Mouse (Mus musculus) embryo, embryonic 9.5 days (tissue): ENCODE results near the gene Kctd4.
"Not testable (repeated sequence)": the region's sequence is repeated elsewhere in the genome, so short reads cannot be mapped to it uniquely, and the experiment has no call there.

ENCODE experiments used
- DNase-seq: peaks from one replicate; pipeline ENCODE4 v3.0.0-alpha.2; 2017; ENCODE audit errors: extremely low spot score

Gene Kctd4

DNA sequence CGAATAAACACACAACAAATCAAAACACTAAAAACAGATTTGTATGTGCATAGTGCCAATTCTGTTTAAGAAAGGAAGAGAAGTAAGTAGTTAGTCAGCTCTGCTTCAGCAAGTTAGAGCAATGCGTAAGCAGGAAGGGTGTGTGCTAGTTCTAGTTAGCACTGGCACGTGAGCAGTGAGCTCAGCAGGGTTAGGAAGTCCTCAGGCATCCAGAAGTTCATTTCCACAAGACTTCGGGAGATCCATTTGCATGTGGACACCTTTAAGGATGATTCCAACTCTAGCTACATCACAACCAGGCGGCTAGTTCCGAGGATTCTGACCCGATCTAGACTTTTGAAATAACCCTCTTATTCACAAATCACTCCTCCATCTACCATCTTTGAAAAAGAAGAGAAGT is at the start of gene Kctd4:
Gene Kctd4, plus strand, starts transcription at position 244 of the 400 bp plus-strand sequence.
- no peak for DNase-seq

- DNase-seq, result no peak
Observed at GRCm38 (mm10) chr14:75906931-75907330, 47.9 kb upstream of the Kctd4 start.

DNA sequence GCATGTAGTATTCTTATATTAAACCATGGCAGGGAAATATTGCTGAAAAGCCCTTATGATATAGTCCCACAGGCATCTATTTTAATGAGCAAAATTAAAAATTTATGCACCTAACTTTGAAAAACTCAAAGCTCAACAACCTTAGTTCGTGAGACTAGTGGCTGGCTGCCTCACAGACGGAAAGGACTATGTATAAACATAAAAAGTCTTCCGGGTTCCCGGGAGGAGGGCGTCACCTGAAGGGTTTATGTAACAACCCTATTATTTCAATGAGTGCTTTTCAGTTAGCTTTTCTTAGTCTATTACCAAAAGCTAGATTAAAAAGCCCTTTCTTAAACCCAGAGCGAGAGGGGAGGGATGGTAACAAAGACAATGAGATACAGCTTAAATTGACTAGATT is 42.8 kb upstream of the Kctd4 start:
- DNase-seq, result no peak

GRCm38 (mm10) chr14:75912665-75913064 is 42.1 kb upstream of the Kctd4 start:
- no peak for DNase-seq

- DNase-seq, result no peak
Observed at GRCm38 (mm10) chr14:75923314-75924052, 31.3 kb upstream of the Kctd4 start.

DNA sequence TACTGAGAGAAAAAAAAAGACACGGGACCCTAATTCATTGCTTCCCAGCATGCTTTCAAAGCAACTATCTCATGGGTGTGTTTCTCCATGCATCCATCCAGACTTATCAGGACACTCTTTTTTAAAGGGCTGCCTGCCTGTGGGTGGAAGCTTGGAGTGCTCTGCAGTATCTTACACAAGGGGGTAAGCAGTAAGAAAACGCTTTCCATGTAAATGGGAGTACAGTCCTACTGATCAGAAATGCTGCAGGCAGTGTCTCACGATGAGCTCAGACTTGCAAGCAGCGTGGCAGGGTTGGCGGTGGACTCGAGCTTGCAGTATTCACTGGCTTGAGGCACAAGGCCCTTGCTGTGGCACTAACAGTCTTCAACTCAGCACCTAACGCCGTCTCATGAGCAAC is 25.1 kb upstream of the Kctd4 start:
- not testable (repeated sequence) for DNase-seq

DNA sequence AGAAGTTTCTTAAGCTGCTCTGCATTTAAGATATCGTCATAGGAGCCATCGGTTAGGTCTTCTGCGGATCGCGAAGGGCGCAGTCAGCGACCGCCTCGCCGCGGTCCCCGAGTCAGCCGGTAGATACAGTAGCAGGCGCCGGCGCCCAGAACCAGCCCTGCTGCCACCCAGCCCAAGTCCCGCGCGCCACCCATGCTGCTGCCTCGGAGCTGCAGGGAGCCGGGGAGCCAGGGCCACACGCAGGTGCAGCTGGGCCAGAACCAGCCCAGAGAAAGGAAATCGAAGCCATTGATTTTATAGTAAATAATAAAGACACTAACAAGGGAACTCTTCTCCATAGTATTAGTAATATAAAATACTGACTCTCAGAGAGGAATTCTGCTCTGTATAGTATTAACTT is 23.5 kb upstream of the Kctd4 start:
- no peak for DNase-seq

- no peak for DNase-seq
Observed at GRCm38 (mm10) chr14:75934359-75934758, 20.4 kb upstream of the Kctd4 start.

DNA sequence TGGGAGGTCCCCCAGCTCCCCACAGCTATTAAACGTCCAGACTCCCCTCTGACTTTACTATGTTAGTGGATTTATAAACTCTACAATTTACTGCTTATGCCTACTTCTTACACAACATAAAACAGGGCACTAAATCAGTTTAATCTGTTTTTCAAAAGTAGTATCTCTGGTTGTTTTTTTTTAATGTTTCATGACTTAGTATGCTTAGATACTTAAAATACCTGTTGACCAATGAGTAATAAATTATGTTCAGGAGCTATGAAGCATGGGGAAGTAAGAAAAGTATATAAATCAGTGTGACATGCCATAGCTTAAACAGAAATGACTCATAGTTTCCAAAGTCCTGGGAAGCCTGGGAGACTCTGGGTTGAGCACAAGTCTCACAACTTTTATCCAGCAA is 17.1 kb upstream of the Kctd4 start:
- DNase-seq, result no peak

GRCm38 (mm10) chr14:75941500-75941899 is 13.3 kb upstream of the Kctd4 start:
- DNase-seq, result no peak

- DNase-seq, result no peak
Observed at GRCm38 (mm10) chr14:75942365-75942764, 12.4 kb upstream of the Kctd4 start.

GRCm38 (mm10) chr14:75947674-75948073 is 7.1 kb upstream of the Kctd4 start:
- no peak for DNase-seq

GRCm38 (mm10) chr14:75953011-75953410 is 1.8 kb upstream of the Kctd4 start:
- no peak for DNase-seq

- DNase-seq, result no peak
Observed at GRCm38 (mm10) chr14:75962250-75962649, 7.4 kb downstream of the Kctd4 start.

GRCm38 (mm10) chr14:75963215-75963614 is 8.4 kb downstream of the Kctd4 start:
- DNase-seq, result no peak

- no peak for DNase-seq
Observed at GRCm38 (mm10) chr14:75964000-75964399, 9.2 kb downstream of the Kctd4 start.

- DNase-seq, result no peak
Observed at GRCm38 (mm10) chr14:75964433-75964832, 9.6 kb downstream of the Kctd4 start.

DNA sequence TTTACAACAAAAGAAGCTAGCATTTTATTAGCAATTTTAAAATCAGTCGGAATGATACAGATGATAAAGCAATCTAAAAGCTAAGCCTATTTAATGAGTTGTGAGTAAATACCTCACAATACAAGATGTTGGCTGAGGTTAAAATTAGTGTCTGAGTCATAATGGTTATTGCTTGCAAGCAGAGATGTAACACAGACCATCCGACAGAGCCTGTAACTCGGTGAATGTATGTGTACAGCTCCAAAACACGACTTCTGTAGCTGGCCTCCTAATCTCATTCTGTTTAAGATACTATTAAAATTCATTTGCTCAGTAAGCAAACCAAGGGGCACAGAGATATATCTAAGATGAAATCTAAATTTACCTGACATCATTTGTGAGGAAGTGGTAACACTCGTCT is 12.5 kb downstream of the Kctd4 start:
- no peak for DNase-seq

DNA sequence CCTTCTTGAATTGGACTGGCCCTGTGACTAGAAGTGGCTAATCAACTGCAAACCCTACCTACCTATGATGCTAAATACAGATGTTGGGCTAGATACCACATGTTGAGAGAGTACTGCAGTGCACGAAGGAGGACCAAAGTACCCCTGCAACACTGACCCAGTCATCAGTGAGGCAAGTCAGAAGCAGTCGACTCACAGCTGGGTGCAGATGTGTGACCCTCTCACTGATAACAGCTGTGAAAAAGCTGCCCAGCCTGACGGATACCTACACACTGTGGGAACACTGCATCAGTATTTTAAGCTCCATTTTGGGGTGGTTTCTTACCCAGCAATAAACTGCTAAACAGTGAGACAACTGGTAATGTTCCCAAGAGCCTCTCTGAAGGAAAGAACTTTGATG is 21.3 kb downstream of the Kctd4 start:
- no peak for DNase-seq

DNA sequence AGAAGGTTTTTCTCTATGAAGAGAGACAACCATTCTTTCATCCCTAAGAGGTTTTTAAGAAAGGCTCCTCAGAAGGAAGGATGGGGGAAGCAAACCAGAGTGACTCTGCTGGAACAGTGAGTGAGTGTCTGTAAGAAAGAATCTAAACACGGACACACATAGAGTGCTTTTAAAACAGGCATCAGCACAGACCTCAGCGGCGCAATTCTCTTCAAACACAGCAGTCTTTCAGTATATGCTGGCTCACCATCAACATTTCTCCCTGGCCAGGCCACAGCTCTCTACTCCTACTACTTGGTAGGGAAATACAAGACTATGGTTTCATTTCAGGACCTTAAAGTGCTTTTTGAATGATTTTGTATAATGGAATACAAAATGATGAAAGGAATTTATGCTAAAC is 26.4 kb downstream of the Kctd4 start:
- no peak for DNase-seq

- DNase-seq, result no peak
Observed at GRCm38 (mm10) chr14:75983891-75984290, 29.1 kb downstream of the Kctd4 start.

DNA sequence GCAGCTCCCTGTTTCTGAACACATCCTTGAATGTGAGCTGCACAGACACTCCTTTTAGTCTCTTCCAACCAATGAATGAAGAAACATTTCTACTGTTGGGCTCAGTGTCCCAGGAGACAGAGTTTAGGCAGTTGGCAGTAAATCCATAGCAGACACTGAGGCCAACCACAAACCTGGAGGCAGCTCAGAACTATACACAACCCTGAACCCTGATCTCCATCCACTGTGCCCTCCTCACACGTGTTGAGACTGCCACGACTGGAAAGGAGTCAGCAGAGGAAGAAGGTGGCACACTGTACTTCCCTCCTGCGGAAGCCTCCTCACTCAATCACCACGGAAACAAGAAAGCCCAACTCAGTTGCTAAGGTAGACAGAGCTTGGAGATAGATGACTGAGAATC is 30.3 kb downstream of the Kctd4 start:
- DNase-seq, result no peak

DNA sequence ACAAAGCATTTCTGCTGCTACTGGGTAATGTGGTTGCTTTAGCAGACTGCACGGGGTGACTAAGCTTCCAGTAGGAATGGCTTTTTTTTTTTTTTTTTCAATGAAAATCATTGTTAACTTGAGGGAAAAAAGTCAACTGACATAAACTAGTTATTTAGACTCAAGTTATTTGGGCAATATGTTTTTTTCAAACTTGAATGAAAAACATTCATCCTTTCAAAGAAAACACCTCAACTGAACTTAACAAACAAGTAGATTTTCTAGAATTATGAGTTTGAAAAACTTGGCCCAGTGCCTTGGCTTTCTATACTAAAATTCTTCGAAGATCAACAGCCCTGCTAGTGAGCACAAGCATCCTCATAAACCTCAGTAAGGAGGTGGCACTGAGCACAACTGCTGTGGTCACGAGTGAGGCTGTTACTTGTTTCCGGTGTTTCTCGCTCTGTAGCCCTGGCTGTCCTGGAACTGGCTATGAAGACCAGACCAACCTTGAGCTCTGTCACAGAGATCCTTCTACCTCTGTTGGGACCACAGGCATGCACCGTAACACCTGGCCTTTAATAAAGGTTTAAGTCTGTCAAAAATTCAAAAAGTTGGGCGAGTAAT is 32.2 kb downstream of the Kctd4 start:
- DNase-seq, result no peak

GRCm38 (mm10) chr14:75989168-75989567 is 34.4 kb downstream of the Kctd4 start:
- DNase-seq, result no peak
